Mouse (Mus musculus) olfactory bulb, adult 2 months (tissue): ENCODE data around the gene Mnx1.

ENCODE experiments used
- CTCF ChIP-seq: fragments of 200-500 bp; IDR thresholded peaks from 2 replicates; pipeline ENCODE4 v1.5.1; 2012; ENCODE audit warnings: low read depth, mild to moderate bottlenecking, low read length, moderate library complexity; ENCODE audit not compliant: insufficient read depth
- POLR2A ChIP-seq: fragments of 200-500 bp; IDR thresholded peaks from 2 replicates; pipeline ENCODE4 v1.6.1; 2012; ENCODE audit warnings: mild to moderate bottlenecking, low read depth, low read length, moderate library complexity; ENCODE audit not compliant: insufficient read depth

GRCm38 (mm10) chr5:29475041-29475440 lies 3.2 kb downstream of the Mnx1 start:
- TF ChIP-seq CTCF (no peak), POLR2A (no peak)
